Mouse (Mus musculus): Measurements from ENCODE around the gene Plxnb3.

DNA sequence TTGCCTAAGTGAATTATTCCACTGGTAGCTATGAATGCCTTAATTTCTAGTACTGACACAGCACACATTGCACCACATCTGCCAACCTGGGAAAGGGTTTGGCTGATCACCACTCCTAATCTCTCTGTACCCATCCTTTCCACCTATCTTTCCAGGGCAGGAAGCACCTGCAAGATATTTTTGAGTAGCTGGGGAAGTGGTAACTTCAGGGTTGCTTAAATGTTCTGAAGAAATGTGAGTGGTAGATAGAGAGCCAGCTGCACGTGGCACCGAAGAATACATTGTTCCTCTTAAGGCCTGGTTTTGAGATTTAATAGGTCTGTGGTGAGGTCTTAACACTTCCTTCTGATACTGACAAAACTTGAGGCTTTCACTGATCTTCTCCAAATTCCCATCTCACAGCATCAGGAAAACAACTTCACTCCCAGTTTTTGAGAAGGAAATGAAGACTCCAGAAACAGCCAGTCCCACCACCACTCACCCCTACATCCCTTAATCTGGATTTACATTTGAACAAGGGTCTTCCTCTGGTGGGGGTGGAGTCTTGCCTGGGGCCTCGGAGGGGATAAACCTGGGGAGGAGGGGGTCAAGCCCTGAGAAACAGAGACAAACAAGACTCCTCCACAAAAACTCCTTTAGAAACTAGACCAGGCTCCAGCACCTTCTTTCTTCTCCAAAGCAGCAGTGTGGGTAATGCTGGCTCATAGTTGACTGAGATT, 59.9 kb downstream of the Plxnb3 start:
- TF ChIP-seq CTCF (IDR thresholded peaks at IDR 0.05; ENCODE audit: low read depth, low read length) (no peak), TAL1 (conservative IDR thresholded peaks at IDR 0.05; ENCODE audit: low read depth, low read length) (no peak), GATA1 (IDR thresholded peaks at IDR 0.05; ENCODE audit: borderline replicate concordance, low read length) (no peak)

Measured in G1E (cell line).